Mouse (Mus musculus): Measurements from ENCODE around the gene Olfr1055. TPM values are rescaled to one million over a fixed set of nuclear protein-coding genes. Genes with fewer than 3 reads are reported as not detected.
"Not testable (repeated sequence)": the region's sequence is repeated elsewhere in the genome, so short reads cannot be mapped to it uniquely, and the experiment has no call there.

Olfr1055 gene
- not detected in 2 replicates for total RNA-seq (2017)

- ATAC-seq (replicated peaks in 1 of 2; ENCODE audit: insufficient read depth in 1 of 2, low FRiP score in 2 of 2, low TSS enrichment in 1 of 2, low read depth in 1 of 2, poor library complexity in 2 of 2, severe bottlenecking in 2 of 2) = no peak
These were observed at the start of gene Olfr1055 for GRCm38 (mm10) chr2:86350184-86350583. Gene Olfr1055 (minus strand): TSS chr2:86350284.

GRCm38 (mm10) chr2:86395114-86395513 lies 45.0 kb upstream of the Olfr1055 start:
- no peak for ATAC-seq (replicated peaks in 1 of 2; ENCODE audit: insufficient read depth in 1 of 2, low FRiP score in 2 of 2, low TSS enrichment in 1 of 2, low read depth in 1 of 2, poor library complexity in 2 of 2, severe bottlenecking in 2 of 2)

- not testable (repeated sequence) for ATAC-seq (replicated peaks in 1 of 2; ENCODE audit: insufficient read depth in 1 of 2, low FRiP score in 2 of 2, low TSS enrichment in 1 of 2, low read depth in 1 of 2, poor library complexity in 2 of 2, severe bottlenecking in 2 of 2)
These were observed 38.4 kb upstream of the Olfr1055 start, which contains the start of gene Olfr1058 for GRCm38 (mm10) chr2:86388461-86388860. Gene Olfr1058 (minus strand): TSS chr2:86388561.

GRCm38 (mm10) chr2:86378293-86378692 lies 28.2 kb upstream of the Olfr1055 start, which contains the start of gene Olfr1057:
Gene Olfr1057 (minus strand): TSS chr2:86378393.
- ATAC-seq (replicated peaks in 1 of 2; ENCODE audit: insufficient read depth in 1 of 2, low FRiP score in 2 of 2, low TSS enrichment in 1 of 2, low read depth in 1 of 2, poor library complexity in 2 of 2, severe bottlenecking in 2 of 2) = no peak

GRCm38 (mm10) chr2:86366342-86366741 lies 16.3 kb upstream of the Olfr1055 start:
- ATAC-seq (replicated peaks in 1 of 2; ENCODE audit: insufficient read depth in 1 of 2, low FRiP score in 2 of 2, low TSS enrichment in 1 of 2, low read depth in 1 of 2, poor library complexity in 2 of 2, severe bottlenecking in 2 of 2) = not testable (repeated sequence)

- no peak for ATAC-seq (replicated peaks in 1 of 2; ENCODE audit: insufficient read depth in 1 of 2, low FRiP score in 2 of 2, low TSS enrichment in 1 of 2, low read depth in 1 of 2, poor library complexity in 2 of 2, severe bottlenecking in 2 of 2)
These were observed 12.3 kb upstream of the Olfr1055 start, which contains the start of gene Olfr1056 for GRCm38 (mm10) chr2:86362369-86362768. Gene Olfr1056 (minus strand): TSS chr2:86362469.

- ATAC-seq (replicated peaks in 1 of 2; ENCODE audit: insufficient read depth in 1 of 2, low FRiP score in 2 of 2, low TSS enrichment in 1 of 2, low read depth in 1 of 2, poor library complexity in 2 of 2, severe bottlenecking in 2 of 2) = not testable (repeated sequence)
These were observed 1.7 kb upstream of the Olfr1055 start for GRCm38 (mm10) chr2:86351751-86352150.

GRCm38 (mm10) chr2:86335333-86335732 lies 14.8 kb downstream of the Olfr1055 start, which contains the start of gene Olfr1054:
Gene Olfr1054 (minus strand): TSS chr2:86335433.
- no peak for ATAC-seq (replicated peaks in 1 of 2; ENCODE audit: insufficient read depth in 1 of 2, low FRiP score in 2 of 2, low TSS enrichment in 1 of 2, low read depth in 1 of 2, poor library complexity in 2 of 2, severe bottlenecking in 2 of 2)

GRCm38 (mm10) chr2:86315184-86315583 lies 34.9 kb downstream of the Olfr1055 start, which contains the start of gene Olfr1053:
Gene Olfr1053 (minus strand): TSS chr2:86315284.
- ATAC-seq (replicated peaks in 1 of 2; ENCODE audit: insufficient read depth in 1 of 2, low FRiP score in 2 of 2, low TSS enrichment in 1 of 2, low read depth in 1 of 2, poor library complexity in 2 of 2, severe bottlenecking in 2 of 2) = no peak

Other genes starting within 250 kb of the Olfr1055 start
- gene Olfr1039, start 214.4 kb downstream of the Olfr1055 start, total RNA-seq (2017) = not detected in 2 replicates
- not detected in 2 replicates for gene Olfr1040, start 203.6 kb downstream of the Olfr1055 start, total RNA-seq (2017)
- not detected in 2 replicates for gene Olfr1042, start 188.4 kb downstream of the Olfr1055 start, total RNA-seq (2017)
- not detected in 2 replicates for gene Olfr1043, start 182.8 kb downstream of the Olfr1055 start, total RNA-seq (2017)
- not detected in 2 replicates for gene Olfr1044, start 172.5 kb downstream of the Olfr1055 start, total RNA-seq (2017)
- not detected in 2 replicates for gene Olfr52, start 164.6 kb downstream of the Olfr1055 start, total RNA-seq (2017)
- not detected in 2 replicates for gene Olfr1045, start 147.3 kb downstream of the Olfr1055 start, total RNA-seq (2017)
- gene Olfr1046, start 131.0 kb downstream of the Olfr1055 start, total RNA-seq (2017) = not detected in 2 replicates
- gene Olfr1047, start 118.9 kb downstream of the Olfr1055 start, total RNA-seq (2017) = not detected in 2 replicates
- gene Olfr1048, start 110.0 kb downstream of the Olfr1055 start, total RNA-seq (2017) = not detected in 2 replicates
- not detected in 2 replicates for gene Olfr1049, start 92.0 kb downstream of the Olfr1055 start, total RNA-seq (2017)
- gene Olfr1051, start 71.2 kb downstream of the Olfr1055 start, total RNA-seq (2017) = not detected in 2 replicates
- gene Olfr1052, start 57.8 kb downstream of the Olfr1055 start, total RNA-seq (2017) = not detected in 2 replicates
- not detected in 2 replicates for gene Olfr1053, start 35.0 kb downstream of the Olfr1055 start, total RNA-seq (2017)
- not detected in 2 replicates for gene Olfr1054, start 14.9 kb downstream of the Olfr1055 start, total RNA-seq (2017)
- not detected in 2 replicates for gene Olfr1056, start 12.2 kb upstream of the Olfr1055 start, total RNA-seq (2017)
- gene Olfr1057, start 28.1 kb upstream of the Olfr1055 start, total RNA-seq (2017) = not detected in 2 replicates
- not detected in 2 replicates for gene Olfr1058, start 38.3 kb upstream of the Olfr1055 start, total RNA-seq (2017)
- not detected in 2 replicates for gene Olfr1061, start 63.8 kb upstream of the Olfr1055 start, total RNA-seq (2017)
- gene Olfr1062, start 76.5 kb upstream of the Olfr1055 start, total RNA-seq (2017) = not detected in 2 replicates
- gene Olfr1065, start 100.3 kb upstream of the Olfr1055 start, total RNA-seq (2017) = not detected in 2 replicates
- not detected in 2 replicates for gene Olfr1066, start 106.0 kb upstream of the Olfr1055 start, total RNA-seq (2017)
- gene Olfr228, start 137.1 kb upstream of the Olfr1055 start, total RNA-seq (2017) = not detected in 2 replicates
- gene Olfr1076, start 158.2 kb upstream of the Olfr1055 start, total RNA-seq (2017) = not detected in 2 replicates
- gene Olfr1079, start 192.2 kb upstream of the Olfr1055 start, total RNA-seq (2017) = not detected in 2 replicates
- not detected in 2 replicates for gene Olfr1080, start 208.0 kb upstream of the Olfr1055 start, total RNA-seq (2017)
- not detected in 2 replicates for gene Olfr1082, start 248.7 kb upstream of the Olfr1055 start, total RNA-seq (2017)

Data from hematopoietic stem cell, adult 5-6 weeks (primary cell).